Mouse (Mus musculus): ENCODE data around the gene Agbl2. TPM values are rescaled to one million over a fixed set of nuclear protein-coding genes. Genes with fewer than 3 reads are reported as not detected.

Gene Agbl2
- polyA plus RNA-seq (2015; fragmentation: Nextera tagmentation; extraction: Ambion mirVana), result 0.28 and 0.35 TPM in 2 replicates

DNA sequence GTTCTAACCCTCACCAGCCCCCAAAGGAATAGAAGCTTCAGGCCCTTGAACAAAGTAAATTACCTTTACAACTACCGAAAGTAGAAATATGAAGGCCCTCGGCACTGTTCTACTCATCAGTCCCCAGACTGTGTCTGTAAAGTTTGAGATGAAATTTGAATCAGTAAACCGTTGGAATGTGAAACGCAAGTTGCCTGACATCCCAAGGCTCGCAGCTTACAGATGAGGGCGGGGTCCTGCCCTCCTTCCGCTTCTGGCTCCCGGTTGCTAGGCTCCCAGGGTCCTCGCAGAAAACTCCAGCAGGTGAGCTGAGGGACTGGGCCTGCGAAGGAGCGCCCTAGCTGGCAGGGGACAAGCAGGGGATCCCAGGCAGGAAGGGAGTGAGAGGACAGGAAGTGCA is at the start of gene Agbl2:
Gene Agbl2 (plus strand): TSS at position 270 of the 400 bp plus-strand sequence.
- H3K9me3 ChIP-seq (ENCODE audit: control insufficient read depth, low read length), result no peaks in the 10 kb centered on the region
- no peaks in the 10 kb centered on the region for H3K4me1 ChIP-seq (replicated peaks; ENCODE audit: control insufficient read depth, insufficient read depth)
- no peaks in the 10 kb centered on the region for H3K27me3 ChIP-seq (ENCODE audit: control insufficient read depth, insufficient read depth, low read length)
- 2% methylated on average over 11 of the region's 11 CpGs for WGBS
- ATAC-seq (ENCODE audit: low FRiP score, low TSS enrichment), result peak; percentile 72
- peak within 1 kb of the TSS; percentile 45 for H3K9ac ChIP-seq (ENCODE audit: low read length)
- TF ChIP-seq CTCF (IDR thresholded peaks at IDR 0.05; ENCODE audit: low read depth) (no peak), EP300 (optimal IDR thresholded peaks at IDR 0.05) (no peak)
- peak within 1 kb of the TSS; percentile 78 for H3K4me2 ChIP-seq (replicated peaks; ENCODE audit: low read depth)
- no peak within 1 kb of the TSS for H3K27ac ChIP-seq (replicated peaks)
- peak within 1 kb of the TSS; percentile 50 for H3K4me3 ChIP-seq (ENCODE audit: low read depth, low read length)
- peak; percentile 37 for DNase-seq (ENCODE audit: low spot score)
- peaks cover 15% of the 10 kb centered on the region for H3K36me3 ChIP-seq (ENCODE audit: control insufficient read depth, insufficient read depth, low read length)

DNA sequence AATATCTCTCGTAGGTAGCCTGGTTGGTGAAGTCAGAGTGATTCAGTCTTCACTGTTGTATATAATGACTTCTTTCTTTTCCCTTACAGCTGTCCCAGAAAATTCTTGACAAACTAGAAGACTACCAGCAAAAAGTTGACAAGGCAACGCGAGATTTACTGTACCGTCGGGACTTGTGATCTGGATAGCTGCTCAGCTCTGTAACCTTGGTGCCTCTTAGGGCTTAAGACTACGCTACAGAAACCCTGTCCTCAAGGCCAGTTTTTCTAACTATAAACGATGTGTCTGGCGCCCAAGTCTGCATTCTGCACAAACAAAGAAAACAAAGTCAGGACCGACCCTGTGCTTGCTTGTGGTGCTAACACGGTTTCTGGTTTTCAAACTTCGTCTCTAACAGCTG is 47.2 kb upstream of the Agbl2 start:
- TF ChIP-seq CTCF (IDR thresholded peaks at IDR 0.05; ENCODE audit: low read depth) (no peak), EP300 (optimal IDR thresholded peaks at IDR 0.05) (no peak)
- H3K4me2 ChIP-seq (replicated peaks; ENCODE audit: low read depth), result no peak overlapping the region
- DNase-seq (ENCODE audit: low spot score) (no peak), ATAC-seq (ENCODE audit: low FRiP score, low TSS enrichment) (no peak)
- no peak overlapping the region for H3K9ac ChIP-seq (ENCODE audit: low read length)
- no peak overlapping the region for H3K27ac ChIP-seq (replicated peaks)
- WGBS, result 91% methylated on average over 11 of the region's 11 CpGs
- no peak overlapping the region for H3K4me3 ChIP-seq (ENCODE audit: low read depth, low read length)
- H3K36me3 ChIP-seq (ENCODE audit: control insufficient read depth, insufficient read depth, low read length), result peaks cover 19% of the 10 kb centered on the region; the same call in 1 of the 2 replicates
- H3K4me1 ChIP-seq (replicated peaks; ENCODE audit: control insufficient read depth, insufficient read depth), result no peaks in the 10 kb centered on the region
- no peaks in the 10 kb centered on the region for H3K27me3 ChIP-seq (ENCODE audit: control insufficient read depth, insufficient read depth, low read length)
- H3K9me3 ChIP-seq (ENCODE audit: control insufficient read depth, low read length), result no peaks in the 10 kb centered on the region

DNA sequence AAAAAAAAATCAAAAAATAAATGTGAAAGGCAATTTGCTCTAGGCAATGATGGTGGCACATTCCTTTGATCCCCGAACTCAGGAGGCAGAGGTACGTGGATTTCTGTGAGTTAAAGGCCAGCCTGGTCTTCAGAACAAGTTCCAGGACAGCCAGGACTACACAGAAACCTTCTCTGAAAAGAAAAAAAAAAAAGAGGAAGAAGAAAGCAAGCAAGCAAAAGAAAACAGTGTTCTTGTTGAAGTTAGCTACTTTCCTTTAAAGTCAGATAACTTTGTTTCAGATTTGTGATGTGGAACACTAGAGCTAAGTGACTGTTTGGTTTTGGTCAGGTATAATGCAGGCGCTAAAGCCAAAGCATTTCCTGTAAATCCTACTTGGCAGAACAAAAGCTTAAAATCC is 43.7 kb upstream of the Agbl2 start:
- 77% methylated on average over 3 of the region's 3 CpGs for WGBS

DNA sequence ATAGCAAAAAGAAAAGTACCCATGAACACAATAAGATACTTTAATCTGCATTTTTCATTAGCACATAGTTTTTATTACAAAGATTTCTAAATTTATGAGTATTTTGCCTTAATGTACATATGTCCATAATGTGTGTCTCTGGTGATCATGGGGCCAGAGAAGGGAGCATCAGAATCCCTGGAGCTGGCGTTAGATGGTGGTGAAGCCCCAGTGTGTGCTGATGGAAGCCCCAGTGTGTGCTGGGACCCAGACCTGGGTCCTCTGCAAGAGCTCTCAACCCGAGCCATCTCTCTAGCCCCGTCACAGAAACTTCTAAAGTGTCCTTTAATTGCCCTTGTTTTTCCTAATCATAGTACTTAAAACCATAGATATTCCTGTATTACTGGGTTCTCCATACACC is 43.2 kb upstream of the Agbl2 start:
- Histone ChIP-seq H3K36me3 (ENCODE audit: control insufficient read depth, insufficient read depth, low read length) (peaks cover 13% of the 10 kb centered on the region; the same call in 1 of the 2 replicates), H3K27me3 (ENCODE audit: control insufficient read depth, insufficient read depth, low read length) (no peaks in the 10 kb centered on the region), H3K9ac (ENCODE audit: low read length) (no peak overlapping the region), H3K4me3 (ENCODE audit: low read depth, low read length) (no peak overlapping the region), H3K27ac (replicated peaks) (no peak overlapping the region), H3K4me2 (replicated peaks; ENCODE audit: low read depth) (no peak overlapping the region), H3K9me3 (ENCODE audit: control insufficient read depth, low read length) (no peaks in the 10 kb centered on the region), H3K4me1 (replicated peaks; ENCODE audit: control insufficient read depth, insufficient read depth) (no peaks in the 10 kb centered on the region)
- no peak for ATAC-seq (ENCODE audit: low FRiP score, low TSS enrichment)
- TF ChIP-seq CTCF (IDR thresholded peaks at IDR 0.05; ENCODE audit: low read depth) (no peak), EP300 (optimal IDR thresholded peaks at IDR 0.05) (no peak)
- WGBS, result 97% methylated on average over 3 of the region's 3 CpGs
- no peak for DNase-seq (ENCODE audit: low spot score)

More for the DNA sequence above, 43.7 kb upstream of the Agbl2 start:
- Histone ChIP-seq H3K27me3 (ENCODE audit: control insufficient read depth, insufficient read depth, low read length) (no peaks in the 10 kb centered on the region), H3K4me3 (ENCODE audit: low read depth, low read length) (no peak overlapping the region), H3K4me1 (replicated peaks; ENCODE audit: control insufficient read depth, insufficient read depth) (no peaks in the 10 kb centered on the region), H3K9ac (ENCODE audit: low read length) (no peak overlapping the region), H3K27ac (replicated peaks) (no peak overlapping the region), H3K9me3 (ENCODE audit: control insufficient read depth, low read length) (no peaks in the 10 kb centered on the region), H3K4me2 (replicated peaks; ENCODE audit: low read depth) (no peak overlapping the region), H3K36me3 (ENCODE audit: control insufficient read depth, insufficient read depth, low read length) (peaks cover 13% of the 10 kb centered on the region; the same call in 1 of the 2 replicates)
- ATAC-seq (ENCODE audit: low FRiP score, low TSS enrichment) (no peak), DNase-seq (ENCODE audit: low spot score) (no peak)
- TF ChIP-seq CTCF (IDR thresholded peaks at IDR 0.05; ENCODE audit: low read depth) (no peak), EP300 (optimal IDR thresholded peaks at IDR 0.05) (no peak)

DNA sequence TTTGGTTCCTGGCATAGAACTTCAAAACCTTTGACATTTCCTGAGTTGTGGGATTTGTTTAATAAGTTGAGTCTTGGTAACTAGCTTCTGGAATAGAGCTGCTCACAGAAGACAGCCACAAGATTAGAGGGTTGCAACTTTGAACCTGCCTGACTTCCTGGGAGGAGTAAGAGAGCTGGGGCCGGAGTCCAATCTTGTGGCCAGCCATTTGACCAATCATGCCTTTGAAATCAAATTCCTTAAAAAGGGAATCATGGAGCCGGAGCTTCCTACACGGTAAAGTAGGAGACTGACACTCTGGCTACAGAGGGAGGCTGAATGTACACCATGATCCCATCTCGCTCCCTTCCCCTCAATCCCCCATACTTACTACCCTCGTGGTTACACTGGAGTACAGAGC is 42.6 kb upstream of the Agbl2 start:
- Histone ChIP-seq H3K27me3 (ENCODE audit: control insufficient read depth, insufficient read depth, low read length) (no peaks in the 10 kb centered on the region), H3K4me1 (replicated peaks; ENCODE audit: control insufficient read depth, insufficient read depth) (no peaks in the 10 kb centered on the region), H3K9me3 (ENCODE audit: control insufficient read depth, low read length) (no peaks in the 10 kb centered on the region), H3K36me3 (ENCODE audit: control insufficient read depth, insufficient read depth, low read length) (peaks cover 8% of the 10 kb centered on the region; the same call in 1 of the 2 replicates), H3K4me3 (ENCODE audit: low read depth, low read length) (no peak overlapping the region), H3K4me2 (replicated peaks; ENCODE audit: low read depth) (no peak overlapping the region), H3K9ac (ENCODE audit: low read length) (no peak overlapping the region), H3K27ac (replicated peaks) (no peak overlapping the region)
- no peak for TF ChIP-seq EP300 (optimal IDR thresholded peaks at IDR 0.05)
- TF ChIP-seq CTCF (IDR thresholded peaks at IDR 0.05; ENCODE audit: low read depth), result no peak
- ATAC-seq (ENCODE audit: low FRiP score, low TSS enrichment) (no peak), DNase-seq (ENCODE audit: low spot score) (no peak)
- 83% methylated on average over 5 of the region's 5 CpGs for WGBS

DNA sequence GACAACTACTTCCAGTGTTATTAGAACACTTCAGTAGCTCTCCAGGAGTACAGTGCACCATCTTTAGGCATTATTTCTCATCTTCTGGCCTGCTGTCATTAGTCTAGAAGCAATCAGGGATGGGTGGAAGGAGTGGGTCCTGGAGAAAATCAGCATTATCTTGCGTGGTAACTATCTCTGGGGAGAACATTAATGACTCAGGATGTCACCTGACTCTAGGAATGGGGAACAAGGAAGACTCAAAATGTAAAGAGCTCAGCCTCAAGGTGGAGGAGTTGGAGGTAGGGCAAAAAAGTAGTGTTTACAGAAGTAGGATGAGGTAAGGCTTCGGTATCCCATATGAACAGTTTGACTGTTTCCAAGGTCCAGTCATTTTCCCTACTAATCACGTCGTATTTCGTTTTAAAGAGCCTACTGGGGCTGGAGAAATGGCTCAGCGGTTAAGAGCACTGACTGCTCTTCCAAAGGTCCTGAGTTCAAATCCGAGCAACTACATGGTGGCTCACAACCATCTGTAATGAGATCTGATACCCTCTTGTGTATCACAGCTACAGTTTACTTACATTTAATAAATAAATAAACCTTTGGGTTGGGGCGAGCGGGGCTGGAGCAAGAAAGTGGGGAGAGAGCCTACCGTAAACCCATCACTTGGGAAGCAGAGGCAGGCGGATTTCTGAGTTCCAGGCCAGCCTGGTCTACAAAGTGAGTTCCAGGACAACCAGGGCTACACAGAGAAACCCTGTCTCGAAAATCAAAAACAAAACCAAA is 38.1 kb upstream of the Agbl2 start:
- Histone ChIP-seq H3K4me2 (replicated peaks; ENCODE audit: low read depth) (peak overlapping the region; percentile 45), H3K4me3 (ENCODE audit: low read depth, low read length) (peak overlapping the region; percentile 92), H3K27me3 (ENCODE audit: control insufficient read depth, insufficient read depth, low read length) (no peaks in the 10 kb centered on the region), H3K27ac (replicated peaks) (peak overlapping the region; percentile 90), H3K4me1 (replicated peaks; ENCODE audit: control insufficient read depth, insufficient read depth) (peaks cover 4% of the 10 kb centered on the region; the same call in 1 of the 2 replicates), H3K36me3 (ENCODE audit: control insufficient read depth, insufficient read depth, low read length) (peaks cover 2% of the 10 kb centered on the region; the same call in 1 of the 2 replicates), H3K9me3 (ENCODE audit: control insufficient read depth, low read length) (no peaks in the 10 kb centered on the region), H3K9ac (ENCODE audit: low read length) (peak overlapping the region; percentile 31; the same call in 1 of the 2 replicates)
- no peak for TF ChIP-seq EP300 (optimal IDR thresholded peaks at IDR 0.05)
- no peak for TF ChIP-seq CTCF (IDR thresholded peaks at IDR 0.05; ENCODE audit: low read depth)
- ATAC-seq (ENCODE audit: low FRiP score, low TSS enrichment), result no peak
- 62% methylated on average over 12 of the region's 12 CpGs for WGBS
- DNase-seq (ENCODE audit: low spot score), result no peak

Data from stomach, postnatal 0 days (tissue).